Comparison of ENCODE assay signal across 18 mouse cellular contexts in genomic region chr8:86288713-86289384, GRCm38 (mm10).
DNase-seq lines count a peak whose midpoint lies in the region; ATAC-seq and TF ChIP-seq lines count a peak whose summit lies in the region.
"Had no signal": no experiment of that assay in that cellular context is flagged by ENCODE, and none has a peak within 500 bp of the region (broad histone marks: within the 10 kb centered on the region; RNA-seq: fewer than 3 reads in every experiment).

No protein-coding gene starts in this region.

- no peak for TF ChIP-seq EP300 in heart, adult 2 months (IDR thresholded peaks at IDR 0.05; ENCODE audit: insufficient read depth, low read depth, low read length)
- no peak for TF ChIP-seq EP300 in lung, postnatal 0 days (IDR thresholded peaks at IDR 0.05)

- H3K4me2 ChIP-seq in lung, postnatal 0 days (replicated peaks; ENCODE audit: low read depth, low read length): no peak overlapping the region
- H3K4me2 ChIP-seq: forebrain, embryonic 12.5 days; heart, embryonic 12.5 days; hindbrain, embryonic 15.5 days had no signal

- no peaks in the 10 kb centered on the region for H3K79me2 ChIP-seq in heart, adult 2 months (replicated peaks; ENCODE audit: control insufficient read depth, insufficient read depth, low read length)

- peak; percentile 61 for DNase-seq in heart, adult 11 months
- DNase-seq in heart, adult 2 months: no peak
- peak; percentile 5 for DNase-seq in lung, postnatal 0 days (ENCODE audit: low spot score)
- DNase-seq in lung, postnatal 14 days: no peak
- DNase-seq in NIH3T3 (ENCODE audit: low read depth): peak; percentile 24
- no peak for DNase-seq in layer of hippocampus, postnatal 14 days (ENCODE audit: low spot score in 2 of 2)
- DNase-seq in layer of hippocampus, postnatal 10 days (ENCODE audit: low spot score in 2 of 2): no peak
- DNase-seq: adrenal gland, postnatal 25 days; cerebellum, adult 2 months; cerebellum, postnatal 10 days; gastrocnemius, postnatal 10 days had no signal

- no peak for TF ChIP-seq CTCF in heart, adult 2 months (IDR thresholded peaks at IDR 0.05)
- TF ChIP-seq CTCF in lung, postnatal 0 days (IDR thresholded peaks at IDR 0.05): no peak

- H3K4me1 ChIP-seq in heart, adult 2 months (ENCODE audit: control insufficient read depth, insufficient read depth, low read length): no peaks in the 10 kb centered on the region
- H3K4me1 ChIP-seq in lung, postnatal 0 days (ENCODE audit: insufficient read depth, low read depth, low read length): no peaks in the 10 kb centered on the region; the same call in 1 of the 2 replicates
- H3K4me1 ChIP-seq: forebrain, embryonic 12.5 days; heart, embryonic 12.5 days; hindbrain, embryonic 10.5 days; hindbrain, embryonic 15.5 days had no signal

- no peak overlapping the region for H3K27ac ChIP-seq in heart, adult 2 months
- H3K27ac ChIP-seq in lung, postnatal 0 days (ENCODE audit: low read length): no peak overlapping the region
- H3K27ac ChIP-seq: forebrain, embryonic 12.5 days; hindbrain, embryonic 10.5 days; hindbrain, embryonic 15.5 days had no signal

- intact Hi-C loops in heart, adult 2 months (cut with DNase I): no loop called here

- 23% methylated on average over 3 of the region's 3 CpGs for WGBS in heart, adult 2 months
- 10% methylated on average over 3 of the region's 3 CpGs for WGBS in lung, postnatal 0 days

- no peaks in the 10 kb centered on the region for H3K27me3 ChIP-seq in heart, adult 2 months (ENCODE audit: control insufficient read depth, insufficient read depth, low read length)
- H3K27me3 ChIP-seq in lung, postnatal 0 days (replicated peaks; ENCODE audit: insufficient read depth, low read length): no peaks in the 10 kb centered on the region
- H3K27me3 ChIP-seq: forebrain, embryonic 12.5 days; heart, embryonic 12.5 days; hindbrain, embryonic 15.5 days had no signal

- H3K9ac ChIP-seq in heart, adult 2 months (ENCODE audit: low read depth, low read length): no peak overlapping the region
- no peak overlapping the region for H3K9ac ChIP-seq in lung, postnatal 0 days (replicated peaks; ENCODE audit: low read depth)
- H3K9ac ChIP-seq: forebrain, embryonic 12.5 days; heart, embryonic 12.5 days; hindbrain, embryonic 15.5 days had no signal

- no peak for ATAC-seq in lung, postnatal 0 days
- ATAC-seq: activated CD4-positive, CD25-positive, alpha-beta regulatory T cell, adult 4 months; forebrain, embryonic 16.5 days; inflammation-experienced regulatory T-cells, adult 6 months had no signal

- H3K9me3 ChIP-seq in lung, postnatal 0 days (ENCODE audit: low read length): no peaks in the 10 kb centered on the region
- H3K9me3 ChIP-seq: forebrain, embryonic 12.5 days; hindbrain, embryonic 15.5 days had no signal

- no peak for TF ChIP-seq POLR2A in heart, adult 2 months (IDR thresholded peaks at IDR 0.05; ENCODE audit: insufficient read depth, low read depth, low read length)

- no peaks in the 10 kb centered on the region for H3K36me3 ChIP-seq in heart, adult 2 months (ENCODE audit: control insufficient read depth, insufficient read depth, low read length)
- H3K36me3 ChIP-seq in lung, postnatal 0 days (ENCODE audit: insufficient read depth, low read length): no peaks in the 10 kb centered on the region
- H3K36me3 ChIP-seq: forebrain, embryonic 12.5 days; heart, embryonic 12.5 days; hindbrain, embryonic 10.5 days; hindbrain, embryonic 15.5 days had no signal

- no peak overlapping the region for H3K4me3 ChIP-seq in heart, adult 2 months
- H3K4me3 ChIP-seq in lung, postnatal 0 days (ENCODE audit: low read depth, low read length): no peak overlapping the region
- H3K4me3 ChIP-seq: forebrain, embryonic 12.5 days; heart, embryonic 12.5 days; hindbrain, embryonic 10.5 days; hindbrain, embryonic 15.5 days had no signal

Comparison
In these comparisons a context has a peak if more than half of its experiments do, and no peak if none do; other contexts are left out.
1. DNase-seq: peak in heart, adult 11 months (single experiment), lung, postnatal 0 days (single experiment) and NIH3T3 (single experiment); none in heart, adult 2 months (0 of 2), lung, postnatal 14 days (single experiment), layer of hippocampus, postnatal 14 days (0 of 2) and layer of hippocampus, postnatal 10 days (0 of 2).